Mouse (Mus musculus) limb, embryonic 11.5 days (tissue): ENCODE measurements around the gene Krt222. TPM values are rescaled to one million over a fixed set of nuclear protein-coding genes. Genes with fewer than 3 reads are reported as not detected.
A peak's percentile ranks its signal among the peaks of the same experiment; 100 is the strongest.
"Not testable (repeated sequence)": the region's sequence is repeated elsewhere in the genome, so short reads cannot be mapped to it uniquely, and the experiment has no call there.

Source experiments
- ATAC-seq: fragments of 200-750 bp; cut with Nextera tagmentation; 2 replicates; pipeline ENCODE4 v1.8.0; 2017; ENCODE audit warnings: low read depth; ENCODE audit not compliant: insufficient number of reproducible peaks, low FRiP score, low TSS enrichment
- DNase-seq: peaks from one replicate; pipeline ENCODE4 v3.0.0-alpha.2; 2015; ENCODE audit warnings: low spot score
- H3K27ac ChIP-seq: fragments of 300-500 bp; sonication (generic); replicated peaks from 2 replicates; pipeline ENCODE4 v1.5.1; 2014; ENCODE audit warnings: low read depth, mild to moderate bottlenecking, low read length
- H3K27me3 ChIP-seq: fragments of 300-500 bp; sonication (generic); 2 replicates; pipeline ENCODE4 v1.6.1; 2014; ENCODE audit warnings: mild to moderate bottlenecking, low read length, mixed read lengths; ENCODE audit not compliant: control insufficient read depth, insufficient read depth
- H3K36me3 ChIP-seq: fragments of 300-500 bp; sonication (generic); 2 replicates; pipeline ENCODE4 v1.6.1; 2014; ENCODE audit warnings: mild to moderate bottlenecking, low read length, moderate library complexity, mixed read lengths; ENCODE audit not compliant: control insufficient read depth, insufficient read depth
- H3K4me1 ChIP-seq: fragments of 300-500 bp; sonication (generic); 2 replicates; pipeline ENCODE4 v1.6.1; 2014; ENCODE audit warnings: low read length, mixed read lengths; ENCODE audit not compliant: control insufficient read depth, insufficient read depth
- H3K4me2 ChIP-seq: fragments of 300-500 bp; sonication (generic); 2 replicates; pipeline ENCODE4 v1.6.1; 2014; ENCODE audit warnings: low read depth, mild to moderate bottlenecking, moderate library complexity; ENCODE audit not compliant: severe bottlenecking
- H3K4me3 ChIP-seq: fragments of 300-500 bp; sonication (generic); 2 replicates; pipeline ENCODE4 v1.5.1; 2014; ENCODE audit warnings: low read depth, low read length
- H3K9ac ChIP-seq: fragments of 300-500 bp; sonication (generic); 2 replicates; pipeline ENCODE4 v1.6.1; 2014; ENCODE audit warnings: mild to moderate bottlenecking, low read length
- H3K9me3 ChIP-seq: fragments of 300-500 bp; sonication (generic); 2 replicates; pipeline ENCODE4 v1.6.1; 2016; ENCODE audit warnings: low read length; ENCODE audit not compliant: control insufficient read depth
- WGBS: fragments of 180-500 bp; shearing (Covaris S2); extraction: QIAGEN DNeasy Blood & Tissue Kit; methylation state at CpG from one replicate; pipeline ENCODE4 v1.1.7; 2014; 5-methylcytosine and 5-hydroxymethylcytosine counted together
- polyA plus RNA-seq: library from polyadenylated mRNA; unstranded; fragments of >200 nt; fragmentation: Nextera tagmentation; extraction: Ambion mirVana; gene quantifications from 2 replicates; pipeline ENCODE4 v1.2.1, GENCODE M21; 2014

The Krt222 gene
- polyA plus RNA-seq, 1 experiment from 2014 or later = 0.16 TPM

GRCm38 (mm10) chr11:99250241-99250640 is 6.4 kb upstream of the Krt222 start:
- Histone ChIP-seq H3K27ac (no peak overlapping the region), H3K4me1 (no peaks in the 10 kb centered on the region), H3K4me2 (no peak overlapping the region), H3K36me3 (no peaks in the 10 kb centered on the region), H3K4me3 (no peak overlapping the region), H3K9ac (no peak overlapping the region), H3K9me3 (no peaks in the 10 kb centered on the region), H3K27me3 (no peaks in the 10 kb centered on the region)
- DNase-seq (no peak), ATAC-seq (no peak)
- WGBS = 70% methylated on average over 5 of the region's 5 CpGs

DNA sequence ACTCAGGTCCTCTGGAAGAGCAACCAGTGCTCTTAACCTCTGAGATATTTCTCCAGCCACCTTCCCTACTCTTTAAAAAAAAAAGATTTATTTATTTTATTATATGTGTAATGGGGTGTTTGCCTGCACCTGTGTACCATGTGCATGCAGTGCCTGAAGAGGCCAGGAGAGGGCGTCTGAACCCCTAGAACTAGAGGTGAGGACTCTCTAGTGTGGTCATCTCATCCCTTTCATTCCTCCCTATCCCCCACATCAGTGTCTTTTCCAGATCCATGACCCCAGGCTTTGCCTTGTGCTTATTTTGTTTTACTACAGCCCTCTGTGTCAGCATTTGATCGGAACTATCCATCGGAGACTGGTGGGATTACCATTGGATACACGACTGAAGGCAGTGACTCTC is 5.2 kb upstream of the Krt222 start:
- DNase-seq = peak; percentile 39
- H3K9ac ChIP-seq = no peak overlapping the region
- no peaks in the 10 kb centered on the region for H3K27me3 ChIP-seq
- ATAC-seq = no peak
- H3K4me3 ChIP-seq = no peak overlapping the region
- H3K27ac ChIP-seq = no peak overlapping the region
- no peaks in the 10 kb centered on the region for H3K36me3 ChIP-seq
- WGBS = 72% methylated on average over 4 of the region's 4 CpGs
- H3K9me3 ChIP-seq = no peaks in the 10 kb centered on the region
- H3K4me2 ChIP-seq = no peak overlapping the region
- H3K4me1 ChIP-seq = no peaks in the 10 kb centered on the region

DNA sequence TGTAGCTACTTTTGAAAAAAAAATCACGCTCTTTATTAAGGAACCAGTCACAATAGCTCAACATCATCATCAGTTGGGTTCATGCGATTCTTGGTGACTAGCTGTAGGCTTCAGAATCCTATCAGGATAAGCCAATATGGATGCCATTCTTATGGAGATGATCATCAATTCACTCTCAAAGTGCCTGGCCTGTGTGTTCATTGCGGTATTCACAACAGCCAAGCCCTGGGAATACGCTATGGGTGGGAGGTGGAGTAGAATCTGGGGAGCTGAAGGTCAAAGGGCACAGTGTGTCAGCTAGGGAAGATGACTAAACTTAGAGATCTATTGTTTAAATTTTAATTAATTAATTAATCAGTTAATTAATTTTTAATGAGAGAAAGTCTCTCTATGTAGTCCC is 4.0 kb upstream of the Krt222 start:
- Histone ChIP-seq H3K36me3 (no peaks in the 10 kb centered on the region), H3K9ac (no peak overlapping the region), H3K4me1 (peaks cover 4% of the 10 kb centered on the region; the same call in 1 of the 2 replicates), H3K4me3 (no peak overlapping the region), H3K27ac (no peak overlapping the region), H3K4me2 (no peak overlapping the region), H3K27me3 (no peaks in the 10 kb centered on the region), H3K9me3 (no peaks in the 10 kb centered on the region)
- no peak for ATAC-seq
- no peak for DNase-seq
- WGBS = 94% methylated on average over 4 of the region's 4 CpGs

DNA sequence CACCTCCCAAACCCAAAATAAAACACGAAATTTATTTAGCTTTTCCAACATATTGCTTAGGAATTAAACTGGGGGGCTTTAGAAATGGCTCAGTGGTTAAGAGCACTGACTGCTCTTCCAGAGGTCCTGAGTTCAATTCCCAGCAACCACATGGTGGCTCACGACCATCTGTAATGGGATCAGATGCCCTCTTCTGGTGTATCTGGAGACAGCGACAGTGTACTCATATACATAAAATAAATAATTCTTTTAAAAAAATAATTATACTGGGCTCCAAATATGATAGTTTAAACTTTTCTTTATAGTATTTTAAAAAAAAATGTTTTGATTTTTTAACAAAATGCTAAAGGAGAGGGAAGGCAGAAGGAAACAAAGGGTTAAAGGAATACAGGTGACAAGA is 634 bp upstream of the Krt222 start:
- not testable (repeated sequence) for H3K9me3 ChIP-seq, H3K4me3 ChIP-seq, H3K4me2 ChIP-seq, H3K9ac ChIP-seq, H3K27ac ChIP-seq, DNase-seq, H3K36me3 ChIP-seq, H3K4me1 ChIP-seq, H3K27me3 ChIP-seq, ATAC-seq
- 47% methylated on average over 3 of the region's 3 CpGs for WGBS

- 0 out of 2 replicates have a peak overlapping the region, but pooled peaks have one; percentile 16 for H3K4me3 ChIP-seq
- no peaks in the 10 kb centered on the region for H3K27me3 ChIP-seq
- no peak overlapping the region for H3K9ac ChIP-seq
- WGBS = 40% methylated on average over 3 of the region's 3 CpGs
- H3K27ac ChIP-seq = no peak overlapping the region
- peak overlapping the region; percentile 37; the same call in 1 of the 2 replicates for H3K4me2 ChIP-seq
- DNase-seq = no peak
- H3K4me1 ChIP-seq = peaks cover 4% of the 10 kb centered on the region; the same call in 1 of the 2 replicates
- no peaks in the 10 kb centered on the region for H3K9me3 ChIP-seq
- H3K36me3 ChIP-seq = no peaks in the 10 kb centered on the region
- ATAC-seq = no peak
Observed at GRCm38 (mm10) chr11:99243200-99243819, 575 bp downstream of the Krt222 start.

- Histone ChIP-seq H3K4me1 (peaks cover 4% of the 10 kb centered on the region; the same call in 1 of the 2 replicates), H3K27me3 (no peaks in the 10 kb centered on the region), H3K27ac (no peak overlapping the region), H3K36me3 (no peaks in the 10 kb centered on the region), H3K4me3 (no peak overlapping the region), H3K9me3 (no peaks in the 10 kb centered on the region), H3K4me2 (no peak overlapping the region), H3K9ac (no peak overlapping the region)
- DNase-seq (no peak), ATAC-seq (no peak)
- 74% methylated on average over 5 of the region's 5 CpGs for WGBS
Observed at GRCm38 (mm10) chr11:99242056-99242455, 1.8 kb downstream of the Krt222 start.

DNA sequence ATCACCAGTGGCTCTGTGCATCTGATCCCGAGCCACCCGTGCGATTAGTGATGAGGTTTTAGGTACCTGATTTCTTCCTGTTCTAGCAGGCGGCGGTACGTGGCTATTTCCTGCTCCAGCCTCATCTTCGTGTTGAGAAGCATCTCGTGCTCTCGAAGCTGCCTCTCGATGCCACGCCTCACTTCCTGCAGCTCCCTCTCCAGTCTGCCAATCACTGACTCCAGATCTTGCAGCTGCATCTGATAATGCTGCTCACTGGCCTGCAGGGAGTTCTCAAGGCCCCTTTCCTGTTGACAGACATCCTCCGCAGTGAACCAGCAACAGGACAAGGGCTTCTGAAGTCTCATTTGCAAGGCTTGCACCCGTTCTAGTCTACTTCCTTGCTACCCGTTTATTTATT is 5.4 kb downstream of the Krt222 start:
- ATAC-seq (no peak), DNase-seq (no peak)
- Histone ChIP-seq H3K36me3 (no peaks in the 10 kb centered on the region), H3K4me1 (no peaks in the 10 kb centered on the region), H3K27ac (no peak overlapping the region), H3K9ac (no peak overlapping the region), H3K9me3 (no peaks in the 10 kb centered on the region), H3K4me3 (no peak overlapping the region), H3K27me3 (no peaks in the 10 kb centered on the region), H3K4me2 (no peak overlapping the region)
- 60% methylated on average over 14 of the region's 14 CpGs for WGBS

DNA sequence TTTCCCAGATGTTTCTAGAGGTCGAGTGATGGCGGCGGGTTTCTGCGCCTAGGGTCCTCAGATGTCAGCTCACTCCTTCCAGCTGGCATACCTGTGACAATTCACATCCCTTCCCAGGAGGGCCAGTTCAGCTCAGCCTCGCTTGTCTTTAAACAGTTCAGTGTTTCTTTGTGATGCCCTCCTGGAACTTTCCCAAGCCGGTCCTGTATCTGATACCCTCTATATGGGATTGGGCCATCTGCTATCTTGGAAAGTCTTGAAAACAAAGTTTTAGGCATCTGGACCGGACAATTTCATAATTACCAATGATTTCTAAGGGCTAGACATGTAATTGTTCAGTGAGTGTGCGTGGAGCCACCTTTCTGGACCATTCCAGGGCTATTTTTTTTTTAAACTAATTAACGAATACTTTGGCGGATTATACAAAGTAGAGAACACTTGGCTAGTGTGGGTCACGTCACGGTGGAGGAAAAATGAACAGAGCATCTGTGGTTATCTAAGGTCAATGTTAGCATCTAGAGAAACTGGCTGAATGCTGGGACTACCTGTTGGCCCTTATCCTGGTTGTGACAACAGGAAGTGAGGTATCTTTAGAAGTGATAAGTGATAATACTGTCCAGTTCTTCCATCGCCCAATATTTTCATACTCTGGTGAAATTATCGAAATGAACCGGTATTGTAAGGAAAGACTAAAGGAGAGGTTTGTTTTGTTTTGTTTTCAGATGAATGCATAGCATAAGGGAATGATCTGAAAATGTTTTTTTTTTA is 12.7 kb downstream of the Krt222 start:
- Histone ChIP-seq H3K4me1 (0 out of 2 replicates have a peak, but pooled peaks cover 6% of the 10 kb centered on the region), H3K4me2 (peak overlapping the region; percentile 57), H3K9ac (peak overlapping the region; percentile 100), H3K27ac (peak overlapping the region; percentile 99), H3K4me3 (peak overlapping the region; percentile 92), H3K27me3 (no peaks in the 10 kb centered on the region), H3K36me3 (peaks cover 3% of the 10 kb centered on the region; the same call in 1 of the 2 replicates), H3K9me3 (no peaks in the 10 kb centered on the region)
- DNase-seq (peak; percentile 79), ATAC-seq (peak; percentile 20; the same call in 1 of the 2 replicates)
- WGBS = 29% methylated on average over 15 of the region's 15 CpGs
